Mouse (Mus musculus): ENCODE measurements at regions not wholly inside any gene's neighbourhood (a gene's known extent, or its start where the extent isn't known, plus 50 kb on each side); places are given as distances from the start of the nearest gene placed in this dataset.

DNA sequence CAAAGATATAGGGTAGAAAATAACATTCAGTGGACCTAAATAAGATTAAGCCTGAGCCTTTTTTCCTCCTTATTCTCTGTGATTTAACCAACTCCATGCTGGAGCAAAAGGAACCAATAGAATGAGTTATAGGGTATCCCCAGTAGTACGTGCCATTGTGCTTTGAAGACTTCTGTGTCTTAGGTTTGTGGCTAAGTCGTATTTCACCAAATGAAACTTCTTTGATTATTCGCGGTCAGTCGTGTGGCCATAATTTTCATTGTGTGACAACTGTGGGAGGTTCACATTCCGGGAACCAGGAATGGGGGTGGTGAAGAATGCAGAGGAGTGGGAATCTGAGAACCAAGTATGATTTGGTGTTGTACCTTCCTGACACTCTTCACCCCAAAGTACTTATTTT lies 535.6 kb upstream of the Pkn2 start:
- no peak for DNase-seq (ENCODE audit: low spot score)

DNA sequence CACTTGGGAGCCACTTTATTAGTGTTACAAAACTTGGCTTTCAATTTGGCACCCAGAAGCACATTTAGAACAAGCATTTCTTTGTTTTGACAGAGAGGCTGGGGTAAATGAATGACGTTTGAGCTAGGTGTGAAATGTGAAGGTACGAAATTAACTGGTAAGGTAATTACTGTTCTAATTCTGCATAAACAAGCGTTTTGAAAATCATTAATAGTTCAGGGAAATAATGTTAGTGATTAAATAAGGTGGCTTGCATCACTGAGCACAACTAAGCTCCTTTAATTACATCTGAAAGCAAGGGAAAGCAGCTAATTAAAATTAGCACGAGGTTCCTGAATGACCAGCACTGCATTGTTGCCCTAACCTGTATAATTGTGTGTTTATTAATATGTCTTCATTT lies 529.9 kb upstream of the Pkn2 start:
- DNase-seq (ENCODE audit: low spot score), result no peak

DNA sequence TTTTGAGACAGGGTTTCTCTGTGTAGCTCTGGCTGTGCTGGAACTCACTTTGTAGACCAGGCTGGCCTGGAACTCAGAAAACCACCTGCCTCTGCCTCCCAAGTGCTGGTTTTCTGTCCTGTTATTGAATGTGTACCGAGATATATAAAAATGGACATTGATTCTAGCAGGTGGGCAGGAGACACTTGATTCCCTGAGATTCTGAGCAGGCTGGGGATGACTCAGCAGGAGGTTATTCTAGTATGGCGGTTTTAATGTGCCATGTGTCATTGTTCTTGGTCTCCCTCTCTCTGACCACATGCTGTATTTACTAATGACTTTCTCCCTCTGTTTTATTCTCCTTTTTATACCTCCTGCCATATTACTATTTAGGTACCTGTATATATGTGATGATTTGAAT lies 517.2 kb upstream of the Pkn2 start:
- no peak for DNase-seq (ENCODE audit: low spot score)

DNA sequence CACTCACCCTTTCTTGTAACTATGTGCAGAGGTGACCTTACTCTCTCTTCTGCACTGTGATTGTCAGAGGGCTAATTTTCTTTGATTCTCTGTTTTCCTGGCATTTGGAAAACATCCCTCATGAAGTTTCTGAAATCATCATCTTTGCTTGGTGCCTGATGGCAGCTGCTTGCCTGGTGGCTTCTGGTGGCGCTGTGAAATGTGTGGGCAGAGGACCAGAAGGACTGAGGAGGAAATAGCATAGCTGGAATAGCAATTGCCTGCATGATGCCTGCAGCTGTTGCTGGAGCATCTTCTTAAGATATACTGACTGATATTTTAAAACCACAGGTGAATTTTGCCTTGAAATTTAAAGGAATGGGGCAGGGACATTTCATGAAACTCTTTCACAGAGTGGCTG lies 502.6 kb upstream of the Pkn2 start:
- peak; percentile 67 for DNase-seq (ENCODE audit: low spot score)

DNA sequence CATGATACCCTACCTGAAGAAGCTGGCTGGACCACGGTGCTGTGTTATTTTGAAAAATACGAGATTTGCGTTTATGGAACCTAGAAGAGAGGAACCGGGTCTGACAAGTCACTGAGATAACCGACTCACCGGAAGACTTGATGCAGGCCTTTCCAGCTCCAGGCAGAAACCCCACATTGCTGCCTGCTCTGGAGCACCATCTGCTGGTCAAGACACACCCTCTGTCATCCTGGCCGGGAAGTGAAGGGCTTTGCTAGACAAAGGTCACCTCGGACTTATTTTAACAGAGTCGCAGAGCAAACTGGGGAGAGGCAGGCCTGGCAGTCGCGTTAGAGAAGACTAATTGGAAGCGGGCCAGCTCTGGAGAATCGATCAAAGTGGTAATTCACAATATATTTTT lies 497.4 kb upstream of the Pkn2 start:
- peak; percentile 57 for DNase-seq (ENCODE audit: low spot score)

DNA sequence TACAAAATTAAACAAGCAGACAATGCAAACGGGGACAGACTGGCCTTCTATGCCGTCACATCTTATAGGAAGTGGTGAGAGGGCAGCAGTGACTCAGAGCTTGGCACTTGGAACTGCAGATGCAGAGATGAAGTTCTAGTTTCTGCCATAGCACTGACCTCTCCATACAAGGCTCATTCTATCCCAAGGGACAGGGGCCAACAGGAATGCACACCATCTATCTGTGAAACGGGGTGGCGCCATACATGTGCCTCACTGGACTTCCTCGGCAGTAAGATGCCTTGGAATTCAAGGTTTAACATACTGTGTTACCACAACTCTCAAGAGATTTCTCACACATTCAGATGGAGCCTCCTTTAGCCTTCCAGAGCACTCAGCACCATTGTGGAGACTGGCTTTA lies 495.6 kb upstream of the Pkn2 start:
- DNase-seq (ENCODE audit: low spot score), result no peak

DNA sequence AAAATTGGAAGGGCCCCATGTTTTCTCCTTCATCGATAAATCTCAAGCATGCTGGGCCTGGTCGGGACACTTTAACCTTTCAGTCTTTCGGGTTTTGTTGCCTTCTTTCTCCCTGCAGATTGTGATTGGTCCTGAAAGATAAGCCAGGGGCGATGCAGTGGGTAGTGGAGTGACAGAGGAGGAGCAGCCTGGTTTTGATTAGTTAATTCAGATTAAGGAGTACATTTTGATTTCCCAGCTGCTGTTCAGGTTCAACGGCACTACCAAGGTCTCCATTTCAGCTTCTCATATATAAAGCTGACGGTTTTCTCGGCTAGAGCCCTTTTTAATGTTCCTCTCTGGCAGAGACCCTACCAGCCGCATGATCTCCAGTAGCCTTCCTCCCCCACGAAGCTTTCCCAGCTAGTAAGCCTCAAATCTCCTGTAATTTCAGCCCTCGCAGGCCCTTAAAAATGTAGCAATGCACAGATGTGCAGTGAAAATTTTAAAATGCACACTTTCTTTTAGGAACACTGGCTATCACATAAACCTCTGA lies 493.8 kb upstream of the Pkn2 start:
- no peak for DNase-seq (ENCODE audit: low spot score)

DNA sequence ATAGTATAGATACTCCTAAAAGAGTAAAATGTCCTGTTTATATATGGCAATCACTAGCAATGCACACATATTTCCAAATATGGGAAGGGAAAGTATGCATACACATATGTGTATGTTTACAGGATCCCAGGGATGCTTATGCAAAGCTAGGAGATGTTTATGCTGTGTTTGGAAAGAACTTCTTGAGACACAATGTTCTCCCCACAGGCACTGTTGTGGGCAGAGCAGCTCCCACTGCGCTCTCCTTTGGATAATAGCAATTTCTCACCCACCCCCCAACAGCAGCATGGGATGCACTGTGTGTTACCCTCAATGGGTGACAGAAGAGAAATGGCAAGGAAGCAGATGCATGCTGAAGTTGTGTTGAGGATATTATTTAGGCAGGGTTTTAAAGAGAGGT lies 491.7 kb upstream of the Pkn2 start:
- DNase-seq (ENCODE audit: low spot score), result no peak

DNA sequence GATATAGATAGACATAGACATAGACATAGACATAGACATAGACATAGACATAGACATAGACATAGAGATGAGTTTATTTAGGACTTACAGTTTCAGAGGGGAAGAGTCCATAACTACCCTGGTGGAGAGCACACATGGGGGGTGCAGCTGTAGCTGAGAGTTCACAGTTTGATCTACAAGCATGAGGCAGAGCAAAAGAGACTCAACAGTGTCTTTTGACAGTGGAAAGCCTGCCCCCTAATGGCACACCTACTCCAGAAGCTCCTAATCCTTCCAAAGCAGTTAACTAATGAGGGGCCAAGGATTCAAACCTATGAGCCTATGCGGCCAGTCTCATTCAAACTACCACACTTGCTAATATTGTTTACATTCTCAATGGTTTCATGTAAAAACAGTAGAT lies 487.2 kb upstream of the Pkn2 start:
- DNase-seq (ENCODE audit: low spot score), result no peak

DNA sequence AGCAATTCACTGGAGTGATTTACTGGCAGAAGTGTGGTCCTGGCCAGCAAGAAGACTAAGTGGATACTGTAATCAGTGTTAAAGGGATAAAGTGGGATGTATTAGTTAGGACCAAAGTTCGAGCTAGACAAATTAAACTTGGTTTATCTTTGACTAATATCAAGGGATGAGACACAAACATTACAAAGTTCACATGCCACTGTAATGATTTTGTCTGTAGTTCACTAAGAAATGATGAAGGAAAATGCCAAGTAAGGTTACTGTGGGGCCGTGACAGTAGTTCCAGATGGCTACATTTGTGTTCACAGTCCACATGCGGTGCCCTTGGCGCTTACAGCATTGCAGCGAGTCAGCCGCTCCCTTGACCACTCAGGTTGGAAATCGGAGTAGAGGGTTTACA lies 458.2 kb upstream of the Pkn2 start:
- no peak for DNase-seq (ENCODE audit: low spot score)

DNA sequence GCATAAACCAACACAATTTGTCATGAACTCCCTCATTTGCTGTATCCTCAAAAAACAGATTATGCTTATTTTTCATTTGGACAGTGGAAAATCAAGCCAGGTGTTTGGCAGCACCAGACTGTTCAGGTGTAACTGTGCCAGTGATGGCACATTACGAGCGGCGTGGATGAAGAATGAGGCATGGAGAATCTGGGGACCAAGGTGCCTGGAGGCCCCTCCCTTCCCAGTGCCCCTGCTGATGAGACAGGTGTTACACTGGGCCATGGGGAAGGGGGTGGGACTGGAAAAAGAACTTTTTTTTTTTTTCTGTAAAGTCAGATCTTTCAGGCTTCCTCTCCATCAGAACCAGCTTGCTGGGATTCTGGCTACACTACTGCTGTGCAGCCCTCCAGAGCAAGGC lies 451.5 kb upstream of the Pkn2 start:
- no peak for DNase-seq (ENCODE audit: low spot score)

DNA sequence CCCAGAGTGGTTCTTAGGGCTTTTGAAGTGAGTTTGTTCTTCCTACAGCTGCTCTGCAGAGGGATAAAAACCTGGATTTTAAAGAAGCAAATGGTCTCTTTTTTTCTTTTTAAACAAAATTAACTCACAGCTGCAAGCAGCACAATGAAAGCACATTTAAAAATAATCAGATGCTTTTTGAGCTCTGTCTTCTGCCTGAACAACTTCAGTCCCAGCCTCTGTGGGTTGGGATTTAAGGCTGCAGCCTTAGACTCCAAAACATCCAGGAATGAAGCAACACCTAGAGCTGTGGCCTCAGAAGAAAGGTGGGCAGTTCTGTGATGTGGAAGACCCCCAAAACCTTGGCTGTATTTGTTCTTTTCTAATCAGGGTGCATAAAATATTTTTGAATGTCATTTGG lies 446.7 kb upstream of the Pkn2 start:
- DNase-seq (ENCODE audit: low spot score), result no peak

DNA sequence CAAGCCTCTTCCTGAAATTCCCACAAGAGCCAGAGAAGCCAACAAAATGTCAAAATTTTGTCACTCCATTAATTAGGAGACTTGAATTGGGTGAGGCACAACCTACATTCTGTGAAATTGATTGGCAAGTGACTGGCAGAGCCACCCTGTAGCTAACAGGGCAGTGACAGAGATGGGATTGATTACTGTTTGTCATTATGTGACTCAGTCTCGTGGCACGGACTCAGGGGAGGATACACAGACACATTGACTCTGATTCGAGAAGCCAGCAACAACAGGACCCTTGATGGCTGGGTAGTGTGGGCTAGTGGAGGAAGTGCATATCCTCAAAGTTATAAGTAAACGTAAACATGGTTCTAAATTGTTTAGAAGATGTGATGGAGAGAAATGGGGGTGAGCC lies 445.8 kb upstream of the Pkn2 start:
- DNase-seq (ENCODE audit: low spot score), result no peak

DNA sequence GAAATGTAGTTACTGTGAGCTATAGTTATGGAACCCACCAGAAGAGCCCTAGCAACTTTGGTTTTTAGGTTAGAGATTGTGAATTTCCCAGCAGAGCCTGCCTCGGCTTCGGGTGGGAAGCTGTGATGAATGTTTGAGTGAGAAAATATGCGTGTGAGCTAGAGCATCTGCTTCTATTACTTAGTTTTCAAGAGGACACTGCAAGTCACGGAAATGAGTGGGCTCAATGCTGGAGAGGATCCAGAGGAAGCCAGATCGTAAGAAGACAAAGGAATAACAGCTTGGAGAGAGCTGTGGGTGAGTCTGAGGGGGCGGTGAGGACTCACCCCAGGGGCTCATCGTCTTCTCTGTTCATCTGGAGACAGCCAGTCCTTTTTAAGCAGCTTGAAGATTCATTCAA lies 434.7 kb upstream of the Pkn2 start:
- peak; percentile 73 for DNase-seq (ENCODE audit: low spot score)

DNA sequence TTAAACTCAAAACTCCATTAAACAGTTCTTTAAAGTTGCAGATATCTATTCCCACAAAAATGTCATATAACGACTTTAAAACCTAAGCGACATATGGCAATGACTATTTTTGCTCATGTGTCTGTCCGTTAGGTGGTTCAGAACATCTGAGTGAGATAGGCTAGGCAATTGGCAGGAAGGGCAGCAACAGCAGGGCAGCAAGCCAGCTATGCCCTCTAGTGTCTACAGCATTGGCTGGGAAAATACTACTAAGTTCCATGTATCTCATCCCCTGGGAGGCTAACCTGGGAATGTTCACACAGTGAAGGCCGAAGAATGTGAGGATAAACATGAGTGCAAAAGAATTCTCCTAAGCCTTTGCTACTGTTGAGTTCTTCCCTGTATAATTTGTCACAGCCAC lies 410.0 kb upstream of the Pkn2 start:
- peak; percentile 44 for DNase-seq (ENCODE audit: low spot score)

DNA sequence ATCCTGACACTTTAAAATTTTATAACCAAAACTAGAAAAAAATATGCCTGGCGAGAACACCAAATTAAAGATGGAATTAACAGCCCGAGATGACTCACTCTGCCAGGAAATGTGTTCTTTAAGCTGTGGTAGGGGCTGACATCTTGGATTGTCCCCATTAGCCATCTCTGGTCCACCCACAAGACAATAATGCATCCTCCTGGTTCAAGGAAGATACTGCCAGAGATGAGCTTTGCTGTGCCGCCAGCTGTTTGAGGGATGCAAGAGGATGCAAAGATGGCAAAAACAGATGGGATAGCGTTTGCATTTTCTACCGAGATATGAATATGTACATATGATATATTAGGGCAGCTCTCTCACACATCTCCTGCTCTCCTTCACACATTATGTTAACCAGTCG lies 382.3 kb upstream of the Pkn2 start:
- peak; percentile 41 for DNase-seq (ENCODE audit: low spot score)

DNA sequence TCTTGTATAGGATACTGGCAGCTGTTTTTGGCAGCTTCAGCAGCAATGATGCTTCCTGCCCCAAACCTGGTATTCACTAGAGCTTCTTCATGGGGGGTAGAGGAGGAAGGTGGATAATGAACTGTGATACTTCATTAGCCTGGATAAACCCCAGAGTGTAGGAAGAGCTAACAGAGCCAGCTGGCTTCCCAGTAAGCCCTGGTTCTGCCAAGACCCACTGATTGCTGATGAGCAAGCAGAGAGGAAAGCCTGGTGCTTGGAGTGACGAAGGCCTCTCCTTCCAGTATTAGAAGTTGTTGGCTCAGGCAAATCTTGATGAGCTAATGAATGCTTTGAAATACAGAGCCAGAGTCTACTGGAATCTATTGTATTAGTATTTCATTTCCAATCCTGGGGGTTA lies 370.8 kb upstream of the Pkn2 start:
- DNase-seq (ENCODE audit: low spot score), result no peak

DNA sequence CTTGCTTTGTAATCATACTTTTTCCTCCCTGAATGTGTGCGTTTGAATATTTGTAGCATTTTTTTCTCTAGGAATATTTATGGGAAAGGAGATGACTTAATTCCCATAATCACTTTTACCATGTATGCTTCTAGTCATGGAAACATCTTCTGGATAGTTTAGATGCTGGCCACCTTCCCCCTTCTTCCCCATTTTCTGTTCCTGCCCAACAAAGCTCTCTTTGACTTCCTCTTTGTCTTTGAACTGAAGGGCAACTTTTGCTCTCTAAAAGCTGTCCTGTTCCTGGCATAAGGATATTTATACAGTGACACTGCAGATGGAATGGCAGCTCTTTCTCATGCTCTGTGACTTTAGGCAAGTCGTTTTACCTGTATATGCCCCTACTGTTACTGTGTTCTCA lies 370.2 kb upstream of the Pkn2 start:
- no peak for DNase-seq (ENCODE audit: low spot score)

DNA sequence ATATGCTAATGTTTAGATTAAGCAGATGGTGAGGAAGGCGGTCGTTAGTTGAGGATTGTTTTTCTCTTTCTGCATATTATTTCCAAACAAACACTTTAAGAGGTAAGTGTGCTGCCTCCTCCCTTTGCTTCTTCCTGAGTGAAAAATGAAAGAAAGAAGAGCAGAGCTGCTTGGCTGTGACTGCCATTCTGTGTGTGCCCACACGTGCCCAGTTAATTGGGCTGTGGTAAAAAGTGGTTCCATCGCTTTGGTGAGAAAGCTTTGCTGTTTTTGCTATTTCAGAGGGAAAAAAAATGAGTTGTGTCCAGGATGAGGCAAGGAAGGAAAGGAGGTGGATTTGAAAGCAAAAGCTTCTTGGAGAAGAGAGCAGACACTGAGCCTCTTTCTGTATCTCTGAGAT lies 360.9 kb upstream of the Pkn2 start:
- no peak for DNase-seq (ENCODE audit: low spot score)

DNA sequence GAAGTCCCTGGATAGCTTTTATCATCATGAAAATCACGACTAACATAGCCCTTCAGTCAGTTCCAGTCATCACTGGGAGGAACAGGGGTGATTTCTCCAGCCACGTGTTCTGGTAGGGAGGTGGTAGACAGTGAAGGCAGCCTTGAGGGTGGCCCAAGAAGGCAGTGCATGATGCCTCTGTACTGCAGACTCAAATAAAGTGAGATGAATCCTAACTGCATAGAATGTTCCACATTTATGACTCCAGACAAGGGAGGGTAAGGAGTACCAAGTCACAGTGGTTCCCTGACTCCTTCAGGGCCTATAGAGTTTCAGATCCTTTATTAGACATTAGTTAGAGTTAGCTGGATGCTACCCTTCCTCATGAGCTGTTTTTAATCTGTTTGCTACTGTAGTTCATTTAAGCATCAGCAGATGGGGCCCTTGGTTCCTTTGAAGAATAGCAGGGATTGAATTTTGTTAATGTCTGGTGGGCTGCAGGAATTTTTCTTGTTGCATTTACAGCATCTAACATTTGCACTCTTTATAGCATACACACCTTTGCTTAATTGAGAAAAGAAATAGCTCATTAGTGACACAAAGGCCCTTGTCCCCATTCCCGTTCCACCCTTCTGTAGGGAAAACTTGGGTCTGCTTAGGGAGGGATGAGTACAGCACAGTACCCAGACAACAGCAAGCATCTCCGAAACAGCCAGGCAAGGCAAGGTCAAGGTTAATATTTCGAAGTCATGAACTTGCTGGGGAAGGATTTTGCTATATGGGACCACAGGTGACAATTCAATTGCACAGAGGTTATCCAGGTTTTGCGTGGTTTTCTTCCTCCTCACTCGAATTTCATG lies 359.0 kb upstream of the Pkn2 start:
- peak; percentile 42 for DNase-seq (ENCODE audit: low spot score)

DNA sequence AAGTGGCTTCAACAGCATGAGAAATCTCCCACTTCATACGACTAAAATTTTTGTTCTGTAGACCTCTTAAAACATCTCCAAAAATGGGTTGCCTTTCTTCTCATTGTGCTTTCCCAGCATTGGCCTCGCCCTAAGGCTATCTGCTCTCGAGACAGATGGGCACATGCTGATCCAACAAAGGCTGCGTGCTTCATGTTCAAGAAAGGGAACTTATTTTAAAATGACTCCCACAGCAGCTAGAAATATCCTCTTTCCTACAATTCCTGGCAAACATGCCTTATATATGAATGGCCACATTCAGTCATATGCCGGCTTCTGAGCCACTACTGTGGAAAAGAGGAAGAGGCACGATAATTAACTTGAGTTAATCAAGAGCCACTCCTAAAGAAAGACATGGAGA lies 356.7 kb upstream of the Pkn2 start:
- DNase-seq (ENCODE audit: low spot score), result no peak

DNA sequence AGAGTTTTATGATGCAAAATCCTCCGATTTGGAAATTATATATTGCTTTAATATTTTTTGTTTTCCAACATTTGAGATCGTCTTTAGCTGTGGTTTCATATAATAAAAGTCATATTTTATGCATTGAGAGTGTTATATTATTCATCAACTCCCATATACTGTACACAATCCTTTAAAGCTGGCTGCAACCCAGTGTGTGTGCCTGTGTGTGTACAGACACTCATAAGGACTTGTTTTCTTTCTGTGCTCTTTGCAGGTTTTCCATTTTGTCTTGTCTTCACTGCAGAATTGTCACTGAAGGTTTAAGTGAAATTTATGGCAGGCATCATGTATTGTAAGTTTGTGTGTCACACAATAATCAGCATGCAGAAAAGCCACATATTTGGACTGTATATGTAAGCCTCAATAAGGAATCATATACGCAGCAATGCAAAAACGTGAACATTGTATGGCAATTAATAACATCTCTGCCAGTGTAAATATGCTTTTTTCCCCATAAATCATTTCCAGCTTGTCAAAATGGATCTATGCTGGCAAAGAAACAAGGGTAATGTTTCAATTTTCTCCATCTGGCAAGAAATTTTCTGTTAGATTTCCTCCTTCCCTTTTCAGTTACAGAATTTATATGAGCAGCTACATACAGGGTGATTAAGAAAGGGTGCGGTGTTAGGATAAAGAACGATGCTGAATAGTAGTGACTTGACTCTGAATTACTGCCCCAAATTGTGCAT lies 342.4 kb upstream of the Pkn2 start:
- DNase-seq (ENCODE audit: low spot score), result no peak

DNA sequence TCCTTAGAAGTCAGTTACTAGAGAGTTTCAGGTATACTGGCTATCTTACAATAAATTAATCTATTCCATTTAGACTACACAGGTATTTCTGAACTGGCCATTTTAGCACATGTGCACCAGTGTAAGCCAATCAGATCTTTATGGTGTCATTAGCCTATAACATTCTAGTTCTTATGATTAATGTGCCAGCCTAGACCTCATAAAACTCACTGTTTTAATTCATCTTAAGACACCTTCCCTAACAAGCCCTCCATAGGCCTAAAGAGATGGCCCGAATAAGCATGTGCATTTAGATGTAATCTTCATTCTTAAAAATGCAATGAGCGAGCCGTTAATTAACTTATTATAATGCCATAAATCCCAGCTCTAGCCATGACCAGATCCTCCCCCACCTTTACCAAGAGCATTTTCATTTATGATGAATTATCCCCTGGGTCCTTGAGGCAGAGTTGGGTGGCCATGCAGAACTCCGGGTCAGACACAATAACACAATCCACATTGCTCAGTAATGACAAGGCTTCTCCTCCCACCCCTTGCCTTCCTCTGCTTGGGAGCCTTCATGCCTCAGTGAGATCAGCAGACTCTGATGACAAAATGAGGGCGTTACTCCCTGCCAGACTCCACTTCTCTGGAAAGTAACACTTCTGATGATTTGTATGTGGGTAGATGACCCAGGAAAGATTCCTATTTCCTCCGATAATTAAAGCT lies 311.6 kb upstream of the Pkn2 start:
- no peak for DNase-seq (ENCODE audit: low spot score)

All from layer of hippocampus, adult 11-12 months (tissue).